Mouse (Mus musculus): Measurements from ENCODE around the gene Gnptg.
A peak's percentile ranks its signal among the peaks of the same experiment; 100 is the strongest.
"Not testable (repeated sequence)": the region's sequence is repeated elsewhere in the genome, so short reads cannot be mapped to it uniquely, and the experiment has no call there.

Gnptg gene

DNA sequence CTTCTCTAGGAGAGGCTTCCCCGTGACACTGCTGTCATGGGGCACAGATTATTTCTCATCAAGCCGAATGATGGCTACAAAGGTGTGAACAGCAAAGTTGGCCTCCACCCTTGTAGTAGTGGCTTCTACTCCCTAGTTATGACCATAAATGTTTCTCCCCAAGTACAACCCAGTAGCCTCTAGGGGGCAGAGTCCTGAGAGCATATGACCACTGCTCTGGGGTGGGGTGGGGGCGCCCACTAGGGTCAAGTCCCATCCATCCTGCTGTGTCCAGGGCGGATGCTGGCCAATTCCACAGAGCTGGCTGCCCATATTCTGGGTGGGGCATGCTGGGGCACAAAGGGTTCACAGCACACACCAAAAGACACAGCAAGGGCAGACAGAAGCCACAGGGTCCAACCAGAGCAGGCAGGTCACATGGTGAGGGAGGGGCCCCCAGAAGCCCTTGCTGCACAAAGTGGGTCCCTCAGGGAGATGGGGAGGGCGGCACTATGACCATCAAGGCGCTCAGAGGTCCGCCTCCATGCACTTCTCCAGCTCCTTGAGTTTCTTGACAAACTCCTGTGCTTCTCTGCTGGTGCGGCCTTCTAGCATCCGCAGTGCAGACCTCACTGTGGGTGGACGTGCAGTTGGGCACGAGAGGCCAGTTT is 3.3 kb upstream of the Gnptg start:
- DNase-seq = no peak

DNA sequence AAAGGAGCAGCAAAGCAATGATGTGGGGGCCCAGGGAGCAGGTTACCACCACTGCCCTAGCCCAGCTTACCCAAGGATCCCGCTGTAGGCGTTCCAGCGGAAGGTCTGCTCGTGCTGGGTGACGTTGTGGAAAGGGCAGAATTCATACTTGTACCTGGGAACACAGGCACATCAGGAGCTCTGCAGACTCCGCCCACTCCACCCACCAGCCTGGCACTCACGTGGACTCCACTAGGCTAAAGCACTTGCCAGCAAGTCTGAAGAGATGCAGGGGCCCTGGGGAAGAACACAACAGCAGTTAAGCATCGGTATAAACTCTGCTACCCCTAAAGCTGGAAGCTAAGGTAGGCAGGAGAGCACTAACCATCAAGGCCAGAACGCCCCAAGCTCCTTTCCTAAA is 4.3 kb downstream of the Gnptg start:
- DNase-seq = no peak

DNA sequence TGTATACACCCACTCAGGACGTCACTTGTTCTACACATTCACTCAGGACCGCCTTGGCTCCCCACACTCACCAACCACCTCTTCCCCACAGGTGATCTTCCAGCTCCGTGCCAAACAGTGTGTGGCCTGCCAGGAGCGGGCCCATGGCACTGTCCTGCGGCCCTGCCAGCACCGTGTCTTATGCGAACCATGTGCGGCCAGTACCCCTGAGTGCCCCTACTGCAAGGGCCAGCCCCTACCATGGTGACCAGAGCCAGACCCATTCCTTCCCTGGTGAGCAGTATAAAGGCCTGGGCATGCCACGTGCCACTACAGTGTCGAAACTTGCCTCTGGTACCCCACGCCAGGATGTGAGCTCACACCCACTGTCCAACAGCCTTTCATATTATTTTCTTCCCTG is 8.3 kb downstream of the Gnptg start:
- not testable (repeated sequence) for DNase-seq

DNA sequence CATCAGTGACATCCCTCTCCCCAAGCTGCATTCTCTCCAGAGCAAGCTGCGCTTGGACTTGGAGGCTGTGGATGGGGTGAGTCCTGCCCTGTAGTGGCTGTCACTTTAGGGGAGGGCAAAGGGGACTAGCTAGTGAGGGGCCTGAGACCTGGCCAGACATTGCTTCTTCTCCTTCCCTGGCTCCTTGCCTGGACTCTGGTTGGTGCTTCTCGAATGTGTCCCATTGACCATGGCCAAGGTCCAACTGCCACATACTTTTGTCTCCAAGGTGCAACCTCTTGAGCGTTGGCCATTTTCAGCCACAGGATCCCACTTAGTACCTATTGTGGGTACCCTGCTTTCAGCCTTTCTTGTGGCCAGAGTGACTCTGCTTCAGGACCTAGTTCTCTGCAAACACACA is 9.2 kb downstream of the Gnptg start:
- DNase-seq = no peak

DNA sequence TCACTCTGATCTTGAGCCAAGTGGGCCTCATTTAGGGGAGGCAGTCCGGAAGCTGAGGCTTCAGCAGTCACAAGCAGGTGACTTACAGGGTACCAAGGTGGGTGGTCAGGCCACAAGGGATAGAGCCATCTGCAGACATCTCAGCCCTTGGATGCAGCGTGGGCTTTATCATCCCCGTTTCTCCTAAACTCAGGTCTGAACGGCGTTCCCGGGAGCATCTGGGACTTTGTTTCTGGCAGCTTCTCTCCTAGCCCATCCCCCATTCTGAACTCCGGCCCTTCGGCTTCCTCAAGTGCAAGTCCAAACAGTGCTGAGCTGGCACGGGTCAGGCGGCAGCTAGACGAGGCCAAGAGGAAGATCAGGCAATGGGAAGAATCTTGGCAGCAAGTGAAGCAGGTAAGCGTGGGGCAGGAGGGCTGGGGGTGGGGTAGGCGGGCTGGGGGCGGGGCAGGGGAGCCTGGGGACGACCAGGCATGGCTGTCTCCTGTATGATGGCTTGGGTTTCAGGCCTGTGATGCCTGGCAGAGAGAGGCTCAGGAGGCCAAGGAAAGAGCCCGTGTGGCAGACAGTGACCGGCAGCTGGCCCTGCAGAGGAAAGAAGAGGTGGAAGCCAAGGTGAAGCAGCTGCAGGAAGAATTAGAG is 9.8 kb downstream of the Gnptg start:
- not testable (repeated sequence) for DNase-seq

DNA sequence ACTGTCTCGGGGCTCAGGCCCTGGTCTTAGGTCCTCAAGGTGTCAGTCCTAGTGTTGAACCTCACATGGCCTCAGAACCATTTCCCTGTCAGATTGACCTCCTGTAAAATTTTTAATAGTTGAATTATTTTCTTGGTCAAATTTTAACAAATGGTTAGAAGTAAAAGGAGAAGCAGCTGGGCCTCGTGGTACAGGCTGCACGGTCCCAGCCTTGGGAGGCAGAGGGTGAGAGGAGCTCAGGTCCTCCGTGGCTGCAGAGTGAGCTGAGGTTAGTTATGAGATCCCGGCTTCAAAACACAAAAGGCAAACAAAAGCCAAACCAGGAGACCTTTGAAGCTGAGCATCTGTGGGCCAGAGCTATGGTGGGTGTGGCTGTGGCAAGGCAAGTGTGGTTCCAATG is 11.9 kb downstream of the Gnptg start:
- no peak for DNase-seq

DNA sequence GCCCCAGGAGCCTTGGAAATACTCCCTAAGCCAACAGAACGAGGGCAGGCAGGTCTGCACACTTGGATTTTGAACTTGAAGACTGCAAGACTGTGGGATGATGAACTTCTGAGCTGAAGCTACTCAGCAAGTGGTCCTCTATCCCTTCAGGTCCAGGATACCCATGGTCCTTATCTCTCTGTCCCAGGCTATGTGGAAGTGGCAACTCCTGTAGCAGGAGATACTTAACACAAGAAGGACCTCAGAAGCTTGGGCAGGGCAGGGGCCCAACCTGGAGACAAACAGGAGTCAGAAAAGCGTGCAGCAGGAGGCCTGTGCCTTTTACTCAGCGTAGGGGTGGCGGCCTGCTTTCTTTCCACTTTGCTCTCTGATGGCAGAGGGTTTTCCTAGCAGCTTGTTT is 14.3 kb downstream of the Gnptg start:
- DNase-seq = no peak

DNA sequence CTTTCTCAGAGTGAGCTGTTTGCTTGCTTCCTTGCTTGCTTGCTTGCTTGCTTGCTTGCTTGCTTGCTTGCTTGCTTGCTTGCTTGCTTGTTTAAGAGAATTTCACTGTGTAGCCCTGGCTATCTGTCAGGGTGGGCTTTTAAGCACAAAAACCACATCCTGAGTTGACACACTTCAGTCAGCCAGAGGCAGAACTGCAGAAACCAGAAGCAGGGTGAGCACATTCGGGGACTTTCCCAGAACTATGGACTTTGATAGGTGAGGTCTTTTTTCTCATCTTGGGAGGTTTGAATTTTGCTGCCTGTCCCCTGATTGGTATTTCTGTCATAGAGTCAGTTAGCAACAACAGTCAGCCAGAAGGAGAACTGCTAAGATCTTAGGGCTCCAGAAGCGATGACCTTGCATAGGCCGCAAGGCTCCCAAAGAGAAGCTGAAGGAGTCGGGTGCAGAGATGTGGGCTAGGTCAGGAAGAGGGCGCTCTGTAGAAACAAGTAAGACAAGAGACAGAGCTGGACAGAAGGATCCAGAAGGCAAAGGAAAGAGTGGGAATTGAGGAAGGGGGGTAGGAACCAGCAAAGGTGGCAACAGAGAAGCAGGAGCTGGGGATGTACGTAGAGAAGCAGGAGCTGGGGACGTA is 15.2 kb downstream of the Gnptg start:
- DNase-seq = no peak

DNA sequence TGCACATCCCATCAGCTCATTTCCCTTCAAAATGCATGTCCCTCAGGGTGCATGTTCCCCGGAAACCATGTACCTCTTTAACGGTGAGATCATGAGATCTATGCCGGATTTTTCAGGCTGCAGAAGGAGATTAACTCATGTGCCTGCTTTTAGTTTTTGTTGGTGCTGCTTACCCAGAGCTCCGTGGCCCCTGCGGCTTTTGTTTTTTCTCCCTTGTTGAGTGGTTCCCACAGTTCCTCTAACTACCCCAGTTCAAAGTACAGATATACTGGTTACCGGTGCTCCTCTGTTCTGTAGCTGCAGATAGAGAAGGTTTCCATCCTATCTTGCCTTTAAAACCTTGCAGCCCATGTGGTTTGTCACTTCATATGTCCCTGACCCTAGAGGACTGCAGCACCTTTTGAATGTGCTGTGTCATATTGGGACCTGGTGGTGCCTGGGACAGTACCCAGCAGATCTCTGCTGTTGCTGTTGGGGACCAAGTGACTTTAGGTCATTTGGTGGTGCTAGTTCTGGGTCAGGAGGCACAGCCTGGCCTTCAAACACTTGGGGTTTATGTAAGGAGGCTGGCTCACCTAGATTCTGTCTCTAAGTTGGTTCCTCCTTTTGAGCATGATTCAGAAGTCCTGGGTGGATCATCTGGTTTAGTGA is 16.8 kb downstream of the Gnptg start:
- DNase-seq = no peak

DNA sequence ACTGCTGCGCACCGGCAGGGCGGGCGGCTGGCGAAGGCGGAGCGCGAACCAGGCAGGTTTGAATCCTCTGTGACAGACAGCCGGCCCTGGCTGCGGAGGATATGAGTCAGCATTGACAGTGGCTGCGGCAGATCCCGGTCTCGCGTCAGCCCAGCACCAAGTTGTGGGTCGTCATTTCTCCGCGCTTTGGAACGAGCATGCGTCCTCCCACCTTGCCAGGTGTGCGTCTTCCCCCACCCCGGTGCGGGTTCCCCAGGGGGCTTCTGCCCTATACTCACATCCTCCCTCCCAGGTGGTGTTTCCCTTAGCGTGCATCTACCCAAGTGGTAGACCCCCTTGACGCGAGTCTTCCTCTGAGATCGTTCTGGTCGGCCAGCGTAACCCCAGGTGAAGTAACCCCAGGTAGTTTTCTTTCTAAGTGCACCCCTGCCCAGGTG is 17.4 kb downstream of the Gnptg start:
- DNase-seq = not testable (repeated sequence)

DNA sequence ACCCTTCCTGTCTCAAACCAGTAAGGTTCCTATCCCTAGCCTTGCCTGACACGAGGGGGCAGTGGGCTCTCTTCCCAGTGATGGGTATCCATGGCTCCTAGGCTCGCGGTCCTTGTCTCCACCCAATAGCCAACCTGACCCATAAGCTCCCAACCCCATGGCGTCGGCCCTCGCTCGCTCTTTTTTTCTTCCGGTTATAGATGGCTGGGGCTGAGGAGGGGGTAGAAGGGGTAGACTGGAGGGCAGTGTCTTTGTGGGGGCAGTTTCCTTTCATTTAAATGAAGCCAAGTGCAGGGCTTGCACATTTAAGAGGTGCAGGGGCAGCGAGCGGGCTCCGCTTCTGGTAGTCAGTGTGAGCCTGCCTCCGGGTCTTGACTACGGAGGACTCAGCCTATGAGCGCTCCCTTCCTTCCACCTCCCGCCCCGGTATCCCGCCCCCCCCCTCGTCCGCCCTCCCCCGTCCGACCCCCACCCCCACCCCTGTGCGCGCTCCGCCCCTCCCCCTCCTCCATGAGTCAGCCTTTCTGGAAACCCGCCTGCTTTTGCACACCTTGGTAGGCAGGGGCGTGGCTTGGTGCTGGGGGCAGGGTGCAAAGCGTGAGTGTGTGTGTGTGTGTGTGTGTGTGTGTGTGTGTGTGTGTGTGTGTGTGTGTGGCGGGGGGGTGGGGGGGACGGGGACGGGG is 18.0 kb downstream of the Gnptg start:
- peak; percentile 92 for DNase-seq

DNA sequence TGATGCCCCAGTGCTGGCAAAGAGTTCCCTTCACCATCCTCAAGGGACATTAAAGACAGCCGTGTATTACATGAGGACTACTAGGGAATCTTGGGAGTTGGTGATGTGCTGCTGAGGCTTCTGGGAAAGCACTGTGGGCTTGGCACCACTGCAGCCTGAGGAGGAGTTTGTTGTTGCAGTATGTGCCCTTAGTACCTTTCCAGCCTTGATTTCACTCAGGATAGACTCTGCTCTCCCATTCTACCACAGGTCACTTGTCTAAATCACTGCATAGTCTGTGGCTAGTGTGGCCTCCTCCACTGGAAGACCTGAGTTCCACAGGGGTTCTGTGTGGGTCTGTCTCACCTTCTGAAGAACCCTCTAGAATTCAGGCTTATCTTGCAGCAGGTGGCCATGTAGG is 19.2 kb downstream of the Gnptg start:
- DNase-seq = peak; percentile 79

DNA sequence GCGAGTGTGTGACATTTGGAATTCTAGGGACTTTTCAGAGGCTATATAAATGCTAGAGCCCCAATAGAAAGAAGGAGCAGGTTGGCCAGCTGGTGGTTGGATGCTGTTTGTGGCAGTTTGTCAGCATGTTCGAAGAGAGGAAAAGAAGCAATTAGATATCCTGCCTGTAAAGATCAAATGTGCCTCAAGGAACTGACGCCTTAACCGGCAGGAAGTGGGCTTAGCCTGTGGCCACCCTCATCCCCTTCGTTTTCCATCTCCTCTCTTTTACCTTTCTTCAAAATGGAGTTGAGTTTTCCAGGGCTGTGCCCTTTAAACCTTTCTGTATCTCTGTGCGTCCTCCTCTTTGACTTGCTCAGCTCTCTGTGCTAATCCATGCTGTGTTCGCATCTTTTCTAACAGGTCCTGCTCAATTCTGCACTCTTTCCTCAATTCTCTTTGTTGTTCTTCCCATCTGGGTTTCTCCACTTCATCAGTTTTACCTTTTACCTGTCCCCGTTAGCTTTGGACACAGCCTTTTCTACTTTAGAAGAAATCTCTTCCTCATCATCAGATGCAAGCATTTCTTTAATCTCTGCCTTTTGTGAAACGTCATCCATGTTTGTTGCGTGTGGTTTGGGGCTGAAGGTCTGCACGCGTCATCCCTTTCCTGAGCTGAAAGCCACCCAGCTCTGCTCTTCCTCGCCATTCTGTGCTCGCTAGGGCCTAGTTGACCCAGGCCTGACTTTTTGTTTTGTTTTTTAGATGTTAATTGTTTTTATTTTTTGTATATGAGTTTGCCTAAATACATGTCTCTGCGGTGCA is 20.2 kb downstream of the Gnptg start:
- DNase-seq = peak; percentile 84

DNA sequence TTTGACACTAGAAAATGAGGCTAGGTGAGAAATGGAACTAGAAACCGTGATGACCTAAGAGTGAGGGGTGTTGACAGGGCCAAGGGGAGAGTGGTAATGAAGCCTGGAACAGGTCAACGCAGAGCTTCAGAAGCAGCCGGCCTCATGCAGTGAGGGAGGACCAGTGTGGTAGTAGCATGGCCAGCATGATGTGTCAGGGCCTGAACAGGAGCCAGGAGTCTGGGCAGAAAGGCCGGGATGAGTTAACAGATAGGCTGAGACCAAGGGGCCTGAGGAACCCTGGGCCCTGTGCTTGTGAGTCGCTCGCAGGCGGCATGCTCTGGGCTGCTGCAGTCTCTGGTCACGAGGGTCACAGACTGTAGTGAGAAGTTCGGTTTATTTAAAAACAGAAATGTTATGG is 21.0 kb downstream of the Gnptg start:
- DNase-seq = peak; percentile 87

DNA sequence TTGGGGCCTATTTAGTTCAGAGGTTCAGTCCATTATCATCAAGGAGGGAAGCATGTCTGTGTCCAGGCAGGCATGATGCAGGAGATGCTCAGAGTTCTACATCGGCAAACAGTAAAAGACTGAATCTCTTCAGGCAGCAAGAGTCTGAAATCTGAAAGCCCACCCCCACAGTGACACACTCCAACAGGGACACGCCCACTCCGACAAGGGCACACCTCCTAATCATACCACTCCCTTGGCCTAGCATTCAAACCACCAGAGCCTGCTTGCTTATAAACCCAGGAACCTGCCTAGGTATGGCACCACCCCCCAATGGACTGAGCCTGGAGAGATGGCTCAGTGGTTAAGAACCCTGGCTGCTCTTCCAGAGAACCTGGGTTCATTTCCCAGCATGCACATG is 24.5 kb downstream of the Gnptg start:
- DNase-seq = no peak

DNA sequence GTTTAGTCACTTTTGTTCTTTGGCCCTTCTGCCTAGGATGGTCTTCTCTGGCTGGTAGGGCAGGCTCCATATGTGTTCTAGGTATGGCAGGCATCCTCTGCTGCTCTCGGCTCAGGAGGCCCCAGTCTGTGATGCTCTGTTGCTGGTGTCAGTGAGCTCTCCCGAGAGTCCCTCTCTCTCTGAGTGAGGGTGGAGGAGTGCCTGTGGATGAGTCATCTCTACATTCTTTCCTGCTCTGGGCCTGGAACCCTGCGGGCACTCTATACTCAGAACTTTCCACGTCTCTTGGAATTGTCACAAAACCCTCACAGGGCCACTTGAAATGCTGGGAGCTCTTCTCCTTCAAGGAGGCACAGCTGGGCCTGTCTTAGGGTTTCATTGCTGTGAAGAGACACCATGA is 28.2 kb downstream of the Gnptg start:
- peak; percentile 86 for DNase-seq

DNA sequence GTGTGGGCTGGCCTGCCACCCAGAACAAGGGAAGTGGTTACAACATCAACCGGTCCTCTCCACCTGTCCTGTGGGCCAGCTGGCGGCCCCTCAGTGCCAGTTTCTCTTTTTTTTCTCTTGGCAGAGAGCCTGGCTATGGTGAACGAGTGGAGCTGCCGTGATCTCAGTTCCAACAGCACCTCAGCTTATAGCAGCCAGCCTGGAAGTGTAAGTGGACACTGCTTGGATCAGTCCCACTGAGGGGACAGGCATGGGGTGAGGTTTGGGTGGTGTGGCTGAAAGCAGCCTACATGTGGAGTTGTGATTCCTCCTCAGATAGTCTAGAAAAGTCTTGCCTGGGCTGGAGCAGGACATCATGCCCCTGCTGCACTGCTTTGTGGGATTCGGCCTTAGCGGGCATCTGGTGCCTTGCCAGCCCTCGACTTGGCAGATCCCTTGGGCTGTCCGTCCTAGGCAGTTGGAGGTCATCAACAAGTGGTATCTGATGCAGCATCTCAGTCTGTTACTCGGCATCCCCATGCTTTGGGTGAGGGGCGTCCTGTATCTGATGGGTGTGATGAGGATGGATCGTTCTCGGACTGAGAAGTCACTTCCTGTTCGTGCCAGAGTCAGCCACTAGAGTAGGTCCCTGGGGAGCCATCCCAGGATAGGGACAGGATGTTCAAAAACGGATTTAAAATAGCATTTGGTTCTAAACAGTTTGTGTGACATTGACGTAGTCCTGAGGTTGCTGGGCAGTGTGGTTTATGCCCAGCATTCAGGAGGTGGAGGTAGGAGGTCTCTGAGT is 29.1 kb downstream of the Gnptg start:
- DNase-seq = peak; percentile 96

DNA sequence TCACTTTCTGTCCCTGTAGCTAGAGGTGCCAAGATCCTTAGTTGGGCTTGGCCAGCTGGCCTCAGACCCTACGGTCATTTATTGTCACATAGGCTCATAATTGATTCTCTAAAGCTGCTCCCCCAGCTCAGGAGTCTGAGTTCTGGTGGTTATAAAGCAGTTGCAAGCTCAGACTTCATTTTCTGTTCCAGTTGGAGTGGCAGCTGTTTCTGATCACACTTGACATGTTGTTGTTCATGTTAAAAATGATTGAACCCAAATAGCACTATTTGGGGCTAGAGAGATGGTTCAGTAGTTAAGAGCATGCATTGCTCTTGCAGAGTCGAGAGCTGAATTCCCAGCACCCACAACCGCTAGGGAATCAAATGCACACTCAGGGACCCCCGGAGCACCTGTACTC is 29.9 kb downstream of the Gnptg start:
- no peak for DNase-seq

DNA sequence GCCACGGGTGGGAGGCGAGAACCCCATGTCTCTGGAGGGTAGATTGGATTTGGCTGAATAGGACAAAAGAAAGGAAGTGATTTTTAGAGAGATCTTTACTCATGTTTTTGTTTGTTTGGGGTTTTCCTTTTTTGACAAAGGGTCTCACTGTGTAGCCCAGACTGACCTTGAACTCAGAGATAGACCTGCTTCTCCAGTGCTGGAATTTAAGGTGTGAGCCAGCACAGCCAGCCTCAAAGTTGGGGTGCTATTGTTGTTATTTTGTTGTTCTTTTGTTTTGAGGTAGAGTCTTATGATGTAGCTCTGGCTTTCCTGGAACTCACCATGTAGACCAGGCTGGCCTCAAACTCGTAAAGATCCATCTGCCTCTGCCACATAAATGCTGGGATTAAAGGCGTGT is 37.5 kb downstream of the Gnptg start:
- no peak for DNase-seq

DNA sequence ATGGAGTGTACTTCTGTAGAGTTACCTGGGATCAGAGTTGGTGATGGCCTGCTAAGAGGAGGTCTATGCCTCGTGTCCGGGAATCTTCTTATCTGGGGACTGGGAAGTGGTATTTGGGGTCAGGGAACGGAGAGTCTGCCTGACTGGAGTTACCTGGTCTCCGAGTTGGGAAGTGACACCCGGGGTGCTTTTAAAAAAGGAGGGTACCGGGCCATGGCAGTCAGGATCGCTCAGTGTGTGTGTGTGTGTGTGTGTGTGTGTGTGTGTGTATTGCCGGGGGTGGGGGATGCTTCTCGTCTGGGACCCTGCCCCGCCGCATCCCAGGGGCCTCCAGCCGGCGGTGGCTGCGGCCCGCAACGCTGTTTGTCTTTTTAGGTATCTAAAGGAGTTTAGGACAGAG is 50.8 kb downstream of the Gnptg start:
- DNase-seq = peak; percentile 91

DNA sequence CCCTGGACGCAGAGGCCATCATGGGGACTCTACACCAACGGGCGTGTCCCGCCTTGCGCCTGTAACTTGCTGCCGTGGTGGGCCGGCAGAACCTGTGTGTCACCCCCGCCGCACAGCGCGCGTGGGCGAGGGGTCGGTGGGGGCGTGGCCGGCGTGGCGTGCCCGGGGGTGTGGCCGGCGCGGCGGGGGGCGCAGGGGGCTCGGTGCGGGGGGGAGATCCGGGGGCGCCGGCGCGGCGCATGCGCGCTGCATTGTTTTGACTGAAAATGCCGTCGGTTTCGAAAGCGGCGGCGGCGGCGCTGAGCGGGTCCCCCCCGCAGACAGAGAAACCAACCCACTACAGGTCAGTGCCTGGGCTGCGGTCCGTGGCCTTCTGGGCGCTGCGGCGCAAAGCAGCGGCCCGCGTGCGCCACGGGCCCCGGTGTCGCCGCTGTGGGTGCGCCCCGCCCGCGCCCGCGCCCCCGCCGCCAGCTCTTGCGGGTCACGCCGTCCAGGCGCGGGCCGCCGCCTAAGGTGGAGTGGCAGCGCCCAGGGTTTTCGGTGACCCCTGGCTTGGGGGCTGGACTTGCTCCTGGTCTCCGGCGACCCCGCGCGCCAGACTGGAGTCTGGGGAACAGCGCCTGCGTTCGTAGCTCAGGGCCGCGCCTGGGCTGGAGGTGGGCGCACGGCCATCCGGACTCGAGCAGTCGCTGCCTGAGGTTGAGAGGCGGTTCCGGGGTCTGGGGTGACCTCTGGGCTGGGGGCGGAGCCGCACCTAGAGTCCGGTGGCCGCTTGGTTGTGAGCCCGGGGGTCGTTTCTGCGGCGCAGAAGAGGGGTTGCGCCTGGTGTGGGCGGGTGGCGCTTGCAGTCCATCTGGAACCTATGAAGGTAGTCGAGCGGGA is 51.5 kb downstream of the Gnptg start, which contains the start of gene Unkl:
TSS of gene Unkl (plus strand) at position 248 of the 882 bp plus-strand sequence.
- DNase-seq = peak; percentile 98
